Mouse (Mus musculus): Measurements from ENCODE around the gene Elavl3.

Gene Elavl3

DNA sequence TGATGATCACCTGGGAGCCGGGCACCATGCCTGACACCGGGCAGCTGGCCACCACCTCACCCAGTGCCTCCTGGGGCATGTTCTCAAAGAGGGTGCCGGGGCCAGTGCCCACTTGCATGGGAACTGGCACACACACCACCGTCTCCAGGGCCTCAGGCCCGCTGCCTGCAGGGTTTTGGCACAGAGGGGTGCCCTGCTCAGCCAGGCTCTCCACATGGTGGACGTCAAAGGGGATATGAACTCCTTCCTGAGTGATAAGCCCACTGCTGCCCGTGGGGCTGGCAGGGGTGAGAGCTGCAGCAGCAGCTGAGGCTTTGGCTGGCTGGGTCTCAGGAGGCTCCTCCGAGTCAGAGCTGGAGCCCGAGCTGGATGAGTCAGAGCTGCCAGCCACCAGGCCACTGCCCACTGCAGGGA is 6.2 kb upstream of the Elavl3 start:
- no peak for DNase-seq (ENCODE audit: low spot score)

DNA sequence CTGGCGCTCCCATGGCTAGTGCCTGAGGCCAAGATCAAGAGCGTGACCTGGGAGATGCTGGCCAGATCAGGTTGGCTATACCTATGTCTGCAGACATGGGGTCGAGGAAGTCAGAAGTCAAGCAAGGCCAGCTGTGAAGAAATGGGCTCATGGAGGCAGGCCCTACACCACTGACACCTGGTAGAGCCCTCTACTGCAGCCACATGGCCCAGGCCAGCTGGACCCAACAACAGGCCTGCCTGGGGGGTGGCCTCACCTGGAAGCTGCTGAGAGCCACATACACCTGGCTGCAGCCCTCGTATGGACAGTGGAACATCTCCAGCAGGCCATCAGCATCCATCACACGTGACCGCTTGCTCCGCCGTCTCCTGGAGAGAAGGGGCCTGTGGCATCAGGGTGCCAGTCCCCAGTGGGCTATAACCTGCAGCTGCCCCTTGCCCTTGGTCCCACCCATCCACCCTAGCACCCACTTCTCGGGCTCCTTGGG is 5.3 kb upstream of the Elavl3 start:
- DNase-seq (ENCODE audit: low spot score) = no peak

DNA sequence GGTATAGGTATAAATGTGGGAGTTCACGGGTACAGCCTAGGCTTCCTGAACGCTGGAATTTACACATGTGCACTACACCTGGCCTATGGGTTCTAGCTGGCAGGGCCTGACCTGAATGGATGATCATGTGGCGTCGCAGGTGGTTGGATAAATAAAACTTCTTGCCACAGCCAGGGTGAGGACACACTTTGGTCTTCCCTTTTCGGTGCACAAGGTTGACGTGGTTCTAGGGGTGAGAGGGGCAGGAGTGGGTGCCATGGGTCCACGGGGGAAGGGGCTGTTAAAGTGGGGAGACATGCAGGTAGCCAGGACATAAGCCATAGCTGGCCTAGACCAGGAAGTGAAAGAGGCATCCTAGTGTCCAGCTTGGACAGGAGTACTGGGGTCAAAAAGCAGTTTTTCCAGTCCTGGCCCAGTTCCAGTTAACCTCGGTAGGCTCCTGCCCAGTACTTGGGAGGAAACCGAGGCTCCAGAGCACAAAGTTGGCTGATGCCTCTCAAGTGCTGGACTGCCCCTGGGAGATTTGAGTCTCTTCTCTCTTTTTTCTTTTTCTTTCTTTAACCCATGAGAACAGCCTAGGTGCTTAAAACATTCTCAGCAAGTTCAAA is 4.6 kb upstream of the Elavl3 start:
- no peak for DNase-seq (ENCODE audit: low spot score)

DNA sequence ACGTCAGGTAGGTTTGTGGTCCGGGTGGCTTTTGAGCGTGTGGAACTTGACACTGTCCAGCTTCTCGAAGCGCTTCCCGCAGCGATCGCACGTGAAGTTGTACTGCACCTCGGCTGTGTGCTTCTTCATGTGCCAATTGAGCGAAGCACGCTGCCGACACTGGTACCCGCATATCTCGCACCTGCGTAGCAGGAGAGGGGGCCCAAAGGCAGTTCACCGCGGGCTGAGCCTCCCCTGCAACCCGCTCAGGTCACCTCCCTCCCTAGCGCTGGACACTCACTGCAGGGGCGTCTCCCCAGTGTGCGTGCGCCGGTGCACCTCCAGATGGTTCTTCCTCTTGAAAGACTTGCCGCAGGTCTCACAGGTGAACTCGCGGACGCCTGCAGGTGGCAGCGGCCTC is 3.9 kb upstream of the Elavl3 start:
- DNase-seq (ENCODE audit: low spot score) = no peak

DNA sequence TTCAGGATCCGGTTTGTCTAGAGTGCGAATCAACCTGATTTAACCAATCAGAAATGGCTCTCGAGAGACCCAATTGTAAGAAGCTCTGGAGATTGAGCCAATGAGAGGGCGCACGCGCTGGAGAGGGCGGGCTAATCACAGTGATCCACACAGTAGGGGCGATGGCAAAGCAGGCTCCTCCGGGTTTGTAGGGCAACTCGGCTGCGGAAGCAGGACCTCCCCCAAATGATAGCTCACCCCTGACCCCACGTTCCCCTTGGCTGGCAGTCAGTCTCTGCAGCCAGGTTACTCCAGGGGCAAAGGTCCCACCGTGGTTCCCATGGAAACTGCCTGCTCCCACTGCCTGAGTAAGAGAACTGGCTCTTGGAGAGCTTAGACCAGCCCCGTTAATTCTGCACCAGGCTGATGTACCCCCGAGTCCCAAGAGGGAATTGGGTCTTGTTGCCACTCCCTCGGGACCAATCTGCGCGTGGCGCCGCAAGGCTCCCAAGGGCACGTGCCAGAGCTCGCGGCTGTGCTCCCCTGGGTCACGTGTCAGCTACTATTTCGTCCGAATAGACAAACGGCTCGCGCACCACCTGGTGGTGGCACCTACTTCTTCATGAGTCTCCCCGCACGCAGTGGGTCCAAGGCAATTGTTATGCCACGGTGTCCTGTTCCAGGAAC is 2.7 kb upstream of the Elavl3 start:
- DNase-seq (ENCODE audit: low spot score) = peak; percentile 27

DNA sequence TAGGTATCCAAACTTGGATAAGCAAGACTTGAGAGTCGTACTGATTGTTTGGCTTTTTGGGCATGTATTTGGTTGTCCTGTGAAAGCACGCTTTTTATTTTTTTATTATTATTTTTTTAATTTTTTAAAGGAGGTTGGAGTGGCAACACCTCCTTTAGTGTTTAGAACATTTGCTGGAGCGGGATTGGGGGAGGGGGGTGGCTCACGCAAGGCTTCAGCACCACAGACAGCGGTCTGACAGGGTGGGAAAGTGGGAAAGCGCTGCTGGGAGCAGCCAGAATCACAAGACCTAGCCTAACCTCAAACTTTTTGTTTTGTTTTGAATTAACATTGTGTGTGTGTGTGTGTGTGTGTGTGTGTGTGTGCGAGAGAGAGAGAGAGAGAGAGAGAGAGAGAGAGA is 1.8 kb upstream of the Elavl3 start:
- no peak for DNase-seq (ENCODE audit: low spot score)

DNA sequence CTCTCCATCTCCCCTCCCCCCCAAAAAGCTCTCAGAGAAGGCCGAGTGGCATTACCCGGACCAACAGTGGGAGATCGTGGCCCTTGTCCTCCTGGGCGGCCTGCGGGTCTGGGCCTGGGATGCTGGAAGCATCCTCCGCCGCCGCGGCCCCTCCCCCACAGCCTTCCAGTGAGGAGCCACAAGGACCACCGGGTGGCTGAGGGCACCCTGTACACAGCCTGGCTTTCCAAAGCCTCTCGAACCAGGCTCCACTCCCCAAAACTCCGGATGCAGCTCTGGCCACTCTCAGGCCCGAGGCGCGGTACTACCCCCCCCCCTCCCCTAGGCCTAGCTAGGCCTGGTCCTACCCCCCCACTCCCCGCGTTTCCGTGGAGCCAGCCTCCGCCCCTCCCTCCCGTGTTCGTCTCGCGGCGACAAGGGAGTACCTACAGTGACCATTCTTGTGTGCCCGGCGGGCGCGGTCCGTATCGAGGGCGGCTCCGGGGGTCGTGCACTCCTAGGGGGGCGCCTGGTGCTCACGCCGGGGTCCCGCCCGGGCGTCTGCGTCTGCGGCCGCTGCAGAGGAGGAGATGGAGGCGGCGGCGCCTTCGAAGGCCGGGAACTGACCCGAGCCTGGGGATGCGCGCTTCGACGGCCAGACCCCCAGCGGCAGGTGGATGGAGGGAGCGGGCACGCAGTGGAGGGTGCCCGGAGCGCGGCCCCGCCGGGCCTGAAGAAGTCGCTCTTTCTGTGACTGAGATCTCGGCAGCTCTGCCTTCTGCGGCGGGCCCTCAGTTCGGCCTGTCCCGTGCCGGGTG is 464 bp downstream of the Elavl3 start:
- DNase-seq (ENCODE audit: low spot score) = no peak

DNA sequence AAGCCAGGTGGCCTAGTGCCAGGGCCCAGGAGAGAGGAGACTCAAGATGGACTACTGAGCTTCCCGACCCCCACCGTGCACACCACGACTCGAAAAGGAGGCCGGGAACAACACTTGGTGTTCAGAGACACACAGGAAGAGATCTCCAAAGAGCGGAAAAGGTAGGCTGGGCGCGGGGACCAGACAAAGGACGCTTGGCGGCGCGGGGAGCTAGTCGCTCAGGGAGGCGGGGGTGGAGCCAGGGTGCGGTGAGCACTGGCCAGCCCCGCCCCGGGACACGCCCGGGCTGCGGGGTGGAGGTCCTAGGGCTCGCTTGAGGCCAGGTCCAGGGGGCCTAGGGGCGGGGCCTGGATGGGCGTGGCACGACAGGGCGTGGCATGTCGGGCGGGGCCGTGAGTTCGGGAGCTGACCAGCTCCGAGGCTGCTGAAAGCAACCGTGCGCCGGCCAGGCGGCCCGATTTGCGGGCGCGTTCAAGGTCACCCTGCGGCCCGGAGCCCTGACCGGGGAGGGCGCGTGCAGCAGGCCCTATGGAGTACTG is 1.4 kb downstream of the Elavl3 start:
- peak; percentile 67 for DNase-seq (ENCODE audit: low spot score)

DNA sequence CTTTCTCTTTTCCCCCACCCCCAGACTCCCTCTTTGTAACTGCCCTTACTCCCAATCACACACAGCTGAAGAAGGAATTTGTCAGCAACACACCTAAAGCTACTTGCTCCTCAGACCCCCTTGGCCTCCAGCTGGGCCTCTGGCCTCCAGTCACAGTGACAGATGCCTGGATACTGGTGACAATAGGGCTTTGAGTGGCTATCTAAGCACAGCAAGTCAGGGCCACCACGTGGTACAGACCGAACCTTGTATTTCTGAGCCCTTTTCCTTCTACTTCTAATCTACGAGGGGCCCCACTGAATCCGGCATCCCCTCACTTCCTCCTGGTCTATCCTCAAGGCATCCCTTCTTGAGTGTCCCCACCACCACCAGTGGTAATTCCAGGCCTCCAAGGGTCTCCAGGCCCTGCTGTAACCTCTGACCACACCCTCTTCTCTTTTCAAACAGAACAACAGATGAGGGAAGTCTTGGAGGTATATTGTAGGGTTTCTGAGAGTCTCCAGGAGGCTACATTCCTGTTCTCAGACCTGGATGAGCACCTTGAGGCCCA is 2.0 kb downstream of the Elavl3 start:
- no peak for DNase-seq (ENCODE audit: low spot score)

DNA sequence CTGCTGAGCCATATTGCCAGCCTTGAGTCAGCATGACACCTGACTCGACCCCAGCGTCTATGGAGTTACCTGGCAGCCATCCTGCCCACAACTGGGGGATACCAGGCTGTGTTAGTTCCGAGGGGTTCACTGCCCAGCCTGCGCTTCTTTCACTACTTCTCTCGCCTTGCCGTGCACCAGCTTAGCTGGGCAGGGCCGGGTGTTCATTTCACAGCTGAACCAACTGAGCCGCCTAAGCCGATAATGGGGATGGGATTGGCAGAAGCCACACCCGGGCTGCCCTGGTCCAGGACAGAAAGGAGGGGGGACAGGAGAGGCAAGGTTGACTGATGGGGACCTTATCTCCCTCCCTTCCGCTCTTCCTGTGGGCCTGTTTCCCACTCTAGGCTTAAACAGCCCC is 2.5 kb downstream of the Elavl3 start:
- DNase-seq (ENCODE audit: low spot score) = no peak

DNA sequence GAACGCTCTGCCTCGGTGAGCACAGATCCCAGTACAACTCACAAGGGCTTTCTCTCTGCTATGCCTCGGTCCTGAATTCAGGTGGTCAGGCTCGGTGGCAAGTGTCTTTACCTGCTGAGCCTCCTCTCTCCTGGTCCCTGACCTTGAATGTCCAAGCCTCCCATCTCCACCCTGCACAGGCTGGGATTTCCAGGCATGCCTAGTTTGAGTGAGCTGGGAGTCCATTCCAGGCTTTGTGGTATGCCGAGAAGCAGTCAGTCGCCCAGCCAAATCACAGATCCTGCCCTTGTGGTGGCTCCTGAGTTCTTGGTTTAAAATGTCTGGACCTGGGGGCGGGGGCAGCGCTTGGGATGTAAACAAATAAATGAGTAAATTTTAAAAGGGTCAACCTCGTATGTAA is 4.5 kb downstream of the Elavl3 start:
- no peak for DNase-seq (ENCODE audit: low spot score)

DNA sequence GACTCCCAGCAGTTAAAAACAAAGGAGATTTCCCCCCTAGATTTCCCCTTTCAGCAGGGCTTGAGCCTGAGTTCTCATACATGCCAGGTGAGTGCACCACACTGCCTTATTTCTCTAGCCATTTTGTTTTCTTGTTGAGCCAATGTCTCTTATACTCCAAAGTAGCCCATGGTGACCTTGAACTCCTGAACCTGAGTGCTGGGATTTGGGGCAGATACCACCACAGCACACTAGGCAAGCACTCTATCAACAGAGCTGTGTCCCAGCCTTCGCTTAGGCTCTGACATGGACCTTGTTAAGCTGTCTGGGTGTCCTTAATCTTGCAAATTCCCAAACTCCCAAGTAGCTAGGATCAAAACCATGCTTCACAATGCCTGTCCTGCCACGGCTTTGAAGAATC is 10.0 kb downstream of the Elavl3 start:
- DNase-seq (ENCODE audit: low spot score) = no peak

DNA sequence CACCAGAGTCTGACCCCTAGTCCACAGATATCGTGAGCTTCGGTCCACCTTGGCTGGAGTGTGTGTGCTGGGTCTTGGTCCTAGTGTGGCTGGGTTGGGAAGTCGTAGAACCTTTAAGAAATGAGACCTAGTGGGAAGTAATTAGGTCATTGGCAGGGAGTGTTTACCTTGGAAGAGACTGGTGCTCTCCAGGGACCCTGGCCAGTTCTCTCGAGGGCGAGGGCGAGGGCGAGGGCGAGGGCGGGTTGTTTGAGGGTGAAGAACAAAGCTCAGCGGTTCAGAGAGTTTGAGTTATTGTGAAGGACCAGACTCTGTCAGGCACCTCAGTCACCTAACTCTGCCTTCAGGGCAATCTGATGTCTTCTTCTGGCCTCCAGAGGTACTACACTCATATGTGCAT is 14.0 kb downstream of the Elavl3 start:
- DNase-seq (ENCODE audit: low spot score) = no peak

DNA sequence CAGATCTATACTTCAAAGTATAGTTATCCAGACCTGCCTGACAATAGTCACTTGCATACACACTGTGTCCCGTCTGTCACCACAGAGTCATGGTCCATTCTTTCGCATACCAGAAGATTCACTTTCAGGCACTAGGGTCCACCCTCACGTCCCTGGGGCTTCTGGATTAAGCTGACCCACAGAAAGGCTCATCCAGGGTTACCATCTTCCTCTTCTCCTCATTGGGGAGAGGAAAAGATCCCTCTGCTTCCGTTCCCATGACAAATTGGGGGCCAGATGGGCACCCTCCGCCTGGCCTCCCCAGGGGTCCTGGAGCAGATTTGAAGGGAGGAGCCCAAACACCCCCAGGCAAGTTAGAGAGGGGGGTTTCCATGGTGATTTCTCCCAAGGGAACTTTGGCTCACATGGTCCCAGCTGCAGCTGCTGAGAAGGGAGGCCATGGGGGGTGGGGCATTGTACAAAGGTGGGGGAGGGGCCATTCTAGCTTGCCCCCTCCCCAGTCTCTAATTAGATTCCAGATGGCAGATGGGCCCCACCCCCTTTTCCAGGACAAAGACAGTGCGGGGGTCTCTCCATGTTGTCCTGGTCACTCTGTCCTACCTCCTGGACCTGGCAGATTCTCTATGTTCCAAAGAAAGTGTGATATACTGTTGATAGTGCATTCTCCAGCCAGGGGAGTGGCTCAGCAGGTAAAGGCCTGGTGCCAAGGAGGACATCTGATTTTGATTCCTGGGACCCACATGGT is 16.4 kb downstream of the Elavl3 start:
- DNase-seq (ENCODE audit: low spot score) = no peak

DNA sequence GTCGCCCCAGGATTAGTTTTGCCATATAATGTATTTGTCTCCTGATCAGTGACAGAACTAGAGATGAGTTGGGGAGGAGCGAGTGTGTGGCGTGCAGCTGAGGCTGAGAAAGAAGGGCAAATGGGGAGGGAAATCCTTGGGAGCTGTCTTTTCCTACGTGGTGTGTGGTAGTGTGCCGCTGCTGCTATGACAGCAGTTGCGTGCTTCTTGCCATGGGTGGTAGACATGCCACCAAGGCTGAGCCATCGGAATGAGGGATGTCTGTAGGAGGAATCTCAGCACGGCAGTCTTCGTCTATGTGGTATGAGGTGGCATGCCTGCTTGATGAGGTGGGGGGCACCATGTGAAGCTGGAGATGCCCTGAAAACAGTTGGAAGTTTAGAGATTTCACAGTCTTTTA is 21.4 kb downstream of the Elavl3 start:
- no peak for DNase-seq (ENCODE audit: low spot score)

DNA sequence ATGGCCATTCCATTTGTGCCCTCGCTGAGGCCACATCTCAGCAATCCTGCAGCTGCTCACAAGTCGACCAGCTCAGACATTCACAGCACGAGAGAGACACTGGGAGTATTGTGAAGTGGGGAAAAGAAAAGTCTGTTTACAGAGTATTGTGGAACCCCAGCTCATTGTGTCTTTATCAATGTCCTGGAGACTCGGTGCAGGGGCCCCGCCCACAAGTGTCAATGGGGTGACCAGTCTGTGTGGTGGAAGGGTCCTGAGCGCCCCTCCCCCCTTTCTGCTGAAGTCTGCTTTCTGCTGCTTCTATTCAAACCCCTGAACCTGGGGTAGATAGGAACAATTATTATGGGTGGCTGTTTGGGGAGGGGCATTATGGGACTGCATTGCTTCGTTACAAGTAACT is 23.4 kb downstream of the Elavl3 start:
- no peak for DNase-seq (ENCODE audit: low spot score)

DNA sequence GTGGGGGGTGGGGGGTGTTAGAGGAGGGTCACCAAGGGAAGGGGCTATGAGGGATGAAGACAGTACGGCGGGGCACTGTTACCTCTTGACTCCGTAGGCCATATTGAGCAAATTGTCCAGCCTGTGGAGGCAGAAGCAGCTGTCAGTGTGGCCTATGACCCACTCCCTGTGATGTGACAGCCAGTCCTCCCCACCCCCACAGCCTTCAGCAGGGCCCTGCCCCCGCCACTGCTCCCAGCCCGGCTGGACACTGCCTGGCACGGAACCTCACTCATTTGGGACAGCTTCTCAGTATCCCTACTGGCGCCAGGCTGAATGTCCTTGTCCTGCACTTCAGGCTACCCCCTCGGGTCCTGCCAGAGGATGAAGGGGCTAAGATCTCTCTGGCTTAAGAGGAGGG is 27.2 kb downstream of the Elavl3 start:
- DNase-seq (ENCODE audit: low spot score) = no peak

DNA sequence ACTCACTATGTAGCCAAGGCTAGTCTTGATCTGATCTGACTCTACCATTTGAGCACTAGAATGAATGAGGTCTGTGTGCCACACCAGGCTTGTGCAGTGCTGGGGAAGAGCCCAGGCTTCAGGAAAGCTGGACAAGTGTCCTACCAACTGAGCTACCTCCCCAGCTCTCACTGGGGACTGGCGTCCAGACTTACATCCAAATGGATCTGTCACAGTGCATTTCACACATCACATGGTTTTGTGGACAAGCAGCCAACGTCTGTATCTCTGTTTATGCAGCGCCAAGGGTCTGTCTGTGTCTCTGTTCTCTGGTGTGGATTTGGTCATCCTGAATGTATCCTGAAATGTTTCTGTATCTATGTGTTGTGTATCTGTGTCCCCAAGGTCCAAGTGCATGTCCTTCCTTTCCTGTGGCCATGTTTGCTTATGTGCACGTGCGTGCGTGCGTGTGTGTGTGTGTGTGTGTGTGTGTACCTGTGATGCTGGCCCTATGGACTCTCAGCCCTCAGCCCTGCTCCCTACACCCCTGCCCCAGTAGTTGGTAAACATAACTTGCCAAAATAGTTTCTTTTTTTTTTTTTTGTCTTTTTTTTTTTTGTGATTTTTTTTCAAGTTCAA is 34.5 kb downstream of the Elavl3 start:
- DNase-seq (ENCODE audit: low spot score) = no peak

DNA sequence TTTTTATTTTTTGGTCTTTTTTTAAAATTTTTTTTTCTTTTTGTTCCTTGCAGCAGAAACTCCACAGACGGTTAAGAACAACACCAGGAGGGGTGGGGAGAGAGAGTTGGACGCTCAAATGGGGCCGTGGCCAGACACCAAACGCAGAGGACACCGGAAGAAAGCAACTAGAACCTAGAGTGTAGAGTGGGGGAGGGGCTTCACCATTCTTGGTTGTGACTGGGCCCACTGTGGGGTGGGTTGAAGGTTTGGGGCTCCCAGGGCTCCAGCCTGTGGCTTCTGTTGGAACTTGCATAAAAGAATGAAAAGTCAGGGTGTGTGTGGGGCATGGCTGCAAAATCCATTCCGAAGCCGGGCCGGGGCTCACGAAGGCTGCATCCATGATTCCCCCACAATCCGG is 35.6 kb downstream of the Elavl3 start:
- no peak for DNase-seq (ENCODE audit: low spot score)

DNA sequence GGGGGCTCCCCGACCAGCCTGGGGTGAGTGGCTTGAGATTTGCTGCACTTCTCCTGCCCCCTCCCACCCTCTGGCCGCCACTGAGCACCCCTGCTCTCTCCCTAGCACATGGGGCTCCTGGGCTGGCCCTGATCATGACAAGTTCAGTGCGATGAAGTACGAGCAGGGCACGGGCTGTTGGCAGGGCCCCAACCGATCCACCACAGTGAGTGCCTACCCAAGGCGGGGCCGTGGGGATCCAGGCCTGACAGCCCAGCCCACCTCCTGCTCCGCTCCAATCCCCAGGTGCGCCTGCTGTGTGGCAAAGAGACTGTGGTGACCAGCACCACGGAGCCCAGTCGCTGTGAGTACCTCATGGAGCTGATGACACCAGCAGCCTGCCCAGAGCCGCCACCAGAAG is 39.1 kb downstream of the Elavl3 start:
- no peak for DNase-seq (ENCODE audit: low spot score)

DNA sequence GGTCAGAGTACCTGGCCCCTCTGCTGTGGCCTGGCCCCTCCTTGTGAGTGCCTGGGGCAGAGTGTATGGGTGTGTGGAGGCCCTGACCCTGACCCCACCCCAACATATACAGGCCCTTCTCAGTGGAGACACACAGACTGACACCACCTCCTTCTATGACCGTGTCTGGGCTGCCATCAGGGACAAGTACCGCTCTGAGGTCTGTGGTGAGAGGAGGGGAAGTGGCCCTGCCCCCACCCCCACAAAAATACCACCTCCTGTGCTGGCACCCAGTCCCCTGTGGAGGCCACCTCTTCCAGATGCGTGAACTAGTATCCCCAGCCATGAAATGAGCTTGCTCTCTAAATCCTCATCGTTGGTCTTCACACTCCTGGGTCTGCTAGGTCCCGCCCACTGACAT is 40.8 kb downstream of the Elavl3 start:
- no peak for DNase-seq (ENCODE audit: low spot score)

DNA sequence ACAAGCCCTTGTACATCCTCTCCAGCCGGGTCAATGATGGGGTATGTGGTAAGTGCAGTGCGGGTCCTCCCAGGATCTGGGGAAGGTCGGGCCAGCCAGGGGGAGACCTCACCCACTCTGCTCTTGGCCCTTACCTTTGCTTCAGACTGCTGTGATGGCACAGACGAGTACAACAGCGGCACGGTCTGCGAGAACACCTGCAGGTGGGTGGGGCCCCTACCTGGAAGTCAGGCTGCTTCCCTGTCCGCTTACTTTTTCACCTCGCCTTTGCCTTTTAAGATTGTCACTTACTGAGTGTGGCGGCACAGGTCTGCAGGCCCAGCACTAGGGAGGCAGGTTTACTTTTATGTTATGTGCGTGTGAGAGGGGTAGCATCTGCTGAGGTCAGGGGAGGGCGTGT is 47.3 kb downstream of the Elavl3 start:
- no peak for DNase-seq (ENCODE audit: low spot score)

All from ovary, adult 18-20 months (tissue).